Mouse (Mus musculus): ENCODE measurements around the gene Ndufs1. TPM values are rescaled to one million over a fixed set of nuclear protein-coding genes. Genes with fewer than 3 reads are reported as not detected.

Ndufs1 gene
- polyA plus RNA-seq, 1 experiment from 2014 or later, result 92.7 TPM

GRCm38 (mm10) chr1:63131766-63132165 is 44.9 kb downstream of the Ndufs1 start:
- WGBS (ENCODE audit: insufficient replicate concordance), result 81% methylated on average over 11 of the region's 11 CpGs

DNA sequence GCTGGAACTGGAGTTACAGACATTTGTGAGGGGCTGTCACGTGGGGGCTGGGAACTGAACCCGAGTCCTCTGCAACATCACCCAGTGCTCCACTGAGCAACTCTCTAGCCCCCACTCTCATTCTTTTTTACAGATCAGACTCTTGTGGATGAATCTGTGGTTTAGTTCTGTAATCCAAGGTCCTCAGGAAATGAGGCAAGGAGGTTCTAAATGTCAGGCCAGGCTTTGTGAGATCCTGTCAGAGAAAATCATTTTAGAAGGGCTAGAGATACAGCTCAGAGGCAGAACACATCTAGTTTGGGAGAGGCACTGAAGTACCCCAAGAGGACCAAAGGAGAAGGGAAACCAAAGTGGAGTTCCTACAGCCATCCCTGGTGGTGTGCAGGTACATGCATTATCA is 45.8 kb downstream of the Ndufs1 start:
- H3K27me3 ChIP-seq (ENCODE audit: control insufficient read depth, insufficient read depth, low read depth, low read length), result no peaks in the 10 kb centered on the region
- no peaks in the 10 kb centered on the region for H3K36me3 ChIP-seq (ENCODE audit: control insufficient read depth, insufficient read depth)
- peaks cover 6% of the 10 kb centered on the region for H3K4me1 ChIP-seq (ENCODE audit: control insufficient read depth, low read depth, low read length)
- no peak overlapping the region for H3K27ac ChIP-seq (ENCODE audit: low read length)
- no peak for ATAC-seq (ENCODE audit: low read depth)
- 57% methylated on average over 2 of the region's 2 CpGs for WGBS (ENCODE audit: insufficient replicate concordance)
- no peaks in the 10 kb centered on the region for H3K9me3 ChIP-seq (replicated peaks; ENCODE audit: control insufficient read depth, low read length)
- H3K9ac ChIP-seq (ENCODE audit: low read depth, low read length), result no peak overlapping the region
- no peak overlapping the region for H3K4me3 ChIP-seq (ENCODE audit: low read depth, low read length)
- no peak overlapping the region for H3K4me2 ChIP-seq (ENCODE audit: low read depth, low read length)

More at GRCm38 (mm10) chr1:63131766-63132165, 44.9 kb downstream of the Ndufs1 start:
- H3K4me2 ChIP-seq (ENCODE audit: low read depth, low read length), result no peak overlapping the region
- no peaks in the 10 kb centered on the region for H3K9me3 ChIP-seq (replicated peaks; ENCODE audit: control insufficient read depth, low read length)
- no peak overlapping the region for H3K9ac ChIP-seq (ENCODE audit: low read depth, low read length)
- ATAC-seq (ENCODE audit: low read depth), result no peak
- H3K27ac ChIP-seq (ENCODE audit: low read length), result no peak overlapping the region
- no peak overlapping the region for H3K4me3 ChIP-seq (ENCODE audit: low read depth, low read length)
- H3K36me3 ChIP-seq (ENCODE audit: control insufficient read depth, insufficient read depth), result no peaks in the 10 kb centered on the region
- H3K27me3 ChIP-seq (ENCODE audit: control insufficient read depth, insufficient read depth, low read depth, low read length), result no peaks in the 10 kb centered on the region
- peaks cover 6% of the 10 kb centered on the region for H3K4me1 ChIP-seq (ENCODE audit: control insufficient read depth, low read depth, low read length)

GRCm38 (mm10) chr1:63129857-63130690 is 46.6 kb downstream of the Ndufs1 start:
- Histone ChIP-seq H3K4me2 (ENCODE audit: low read depth, low read length) (peak overlapping the region; percentile 70), H3K27me3 (ENCODE audit: control insufficient read depth, insufficient read depth, low read depth, low read length) (no peaks in the 10 kb centered on the region), H3K36me3 (ENCODE audit: control insufficient read depth, insufficient read depth) (no peaks in the 10 kb centered on the region), H3K9me3 (replicated peaks; ENCODE audit: control insufficient read depth, low read length) (no peaks in the 10 kb centered on the region), H3K4me3 (ENCODE audit: low read depth, low read length) (peak overlapping the region; percentile 46), H3K9ac (ENCODE audit: low read depth, low read length) (peak overlapping the region; percentile 47), H3K27ac (ENCODE audit: low read length) (peak overlapping the region; percentile 72), H3K4me1 (ENCODE audit: control insufficient read depth, low read depth, low read length) (peaks cover 6% of the 10 kb centered on the region)
- WGBS (ENCODE audit: insufficient replicate concordance), result 7% methylated on average over 18 of the region's 18 CpGs
- peak; percentile 66 for ATAC-seq (ENCODE audit: low read depth)

DNA sequence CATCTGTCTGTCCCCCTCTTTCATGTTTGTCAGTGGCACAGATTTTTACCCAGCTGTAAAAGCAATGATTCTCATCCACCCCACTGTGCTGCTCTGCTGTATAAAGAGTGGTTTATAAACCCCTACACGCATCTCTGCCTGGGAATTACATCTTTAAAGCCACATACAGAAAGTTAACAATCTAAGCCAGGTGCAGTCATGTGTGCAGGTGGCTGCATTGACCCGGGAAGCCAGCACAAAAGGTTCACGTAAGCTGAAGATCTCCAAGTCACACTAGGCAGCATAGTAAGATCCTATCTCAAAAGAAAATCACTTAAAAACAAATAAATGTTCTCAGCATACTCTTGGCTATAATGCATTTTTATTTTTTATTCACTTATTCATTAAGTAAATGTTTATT is 47.4 kb downstream of the Ndufs1 start:
- no peak overlapping the region for H3K9ac ChIP-seq (ENCODE audit: low read depth, low read length)
- H3K36me3 ChIP-seq (ENCODE audit: control insufficient read depth, insufficient read depth), result no peaks in the 10 kb centered on the region
- no peak overlapping the region; the same call in 1 of the 2 replicates for H3K4me3 ChIP-seq (ENCODE audit: low read depth, low read length)
- peak overlapping the region; percentile 70; the same call in 1 of the 2 replicates for H3K4me2 ChIP-seq (ENCODE audit: low read depth, low read length)
- 48% methylated on average over 3 of the region's 3 CpGs for WGBS (ENCODE audit: insufficient replicate concordance)
- no peaks in the 10 kb centered on the region for H3K27me3 ChIP-seq (ENCODE audit: control insufficient read depth, insufficient read depth, low read depth, low read length)
- no peak overlapping the region for H3K27ac ChIP-seq (ENCODE audit: low read length)
- peaks cover 6% of the 10 kb centered on the region for H3K4me1 ChIP-seq (ENCODE audit: control insufficient read depth, low read depth, low read length)
- no peaks in the 10 kb centered on the region for H3K9me3 ChIP-seq (replicated peaks; ENCODE audit: control insufficient read depth, low read length)
- no peak for ATAC-seq (ENCODE audit: low read depth)

DNA sequence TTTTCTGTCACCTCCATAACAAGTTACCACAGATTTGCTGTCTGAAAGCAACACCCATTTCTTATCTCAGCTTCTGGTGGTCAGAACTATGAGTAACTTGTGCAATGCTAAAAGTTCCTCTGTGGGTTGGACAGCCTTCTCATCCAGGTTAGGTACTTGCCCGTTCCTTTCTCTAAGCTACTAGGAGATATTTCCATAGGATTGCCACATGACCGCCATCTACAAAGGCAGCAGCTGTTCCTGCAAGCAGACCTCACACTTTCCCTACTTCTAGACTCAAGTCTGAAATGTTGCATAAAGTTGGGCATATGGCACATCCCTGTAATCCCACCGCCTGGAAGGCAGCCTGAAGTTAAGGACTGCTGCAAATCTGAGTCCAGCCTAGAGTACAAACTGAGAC is 50.4 kb downstream of the Ndufs1 start:
- H3K36me3 ChIP-seq (ENCODE audit: control insufficient read depth, insufficient read depth), result peaks cover 17% of the 10 kb centered on the region

DNA sequence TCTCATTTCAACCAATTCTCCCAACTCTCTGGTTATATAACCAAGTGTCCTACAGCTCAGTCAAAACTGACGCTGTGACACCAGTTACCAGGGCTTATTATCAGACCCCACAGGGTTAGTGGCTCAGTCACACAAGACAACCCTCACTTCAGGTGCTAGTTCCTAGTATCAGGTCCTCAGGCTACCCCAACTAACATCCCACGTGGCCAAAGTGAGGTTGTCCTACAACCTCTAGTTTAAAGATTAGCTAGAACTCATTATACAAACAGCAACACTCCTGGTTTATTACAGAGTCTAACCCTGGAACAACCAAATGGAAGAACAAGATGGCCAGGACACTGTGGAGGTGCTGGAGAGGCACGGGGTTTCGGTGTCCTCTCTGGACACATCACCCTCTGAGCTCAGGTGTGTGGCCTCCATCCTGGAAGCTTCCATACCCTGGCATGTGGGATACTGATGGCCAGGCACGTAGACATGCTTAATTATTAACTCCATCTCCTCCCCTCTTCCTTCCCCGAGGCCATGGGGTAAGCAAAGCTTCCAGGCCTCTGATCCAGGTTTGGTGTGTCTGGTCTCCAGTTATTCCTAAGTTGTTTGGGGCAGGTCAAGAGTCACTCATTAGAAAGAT is 52.7 kb downstream of the Ndufs1 start:
- no peak overlapping the region for H3K4me3 ChIP-seq (ENCODE audit: low read depth, low read length)
- H3K27me3 ChIP-seq (ENCODE audit: control insufficient read depth, insufficient read depth, low read depth, low read length), result no peaks in the 10 kb centered on the region
- ATAC-seq (ENCODE audit: low read depth), result peak; percentile 83
- no peak overlapping the region for H3K4me2 ChIP-seq (ENCODE audit: low read depth, low read length)
- H3K36me3 ChIP-seq (ENCODE audit: control insufficient read depth, insufficient read depth), result peaks cover 38% of the 10 kb centered on the region
- WGBS (ENCODE audit: insufficient replicate concordance), result 64% methylated on average over 6 of the region's 6 CpGs
- H3K9me3 ChIP-seq (replicated peaks; ENCODE audit: control insufficient read depth, low read length), result no peaks in the 10 kb centered on the region
- no peak overlapping the region for H3K9ac ChIP-seq (ENCODE audit: low read depth, low read length)
- H3K4me1 ChIP-seq (ENCODE audit: control insufficient read depth, low read depth, low read length), result peaks cover 4% of the 10 kb centered on the region
- H3K27ac ChIP-seq (ENCODE audit: low read length), result peak overlapping the region; percentile 84

More for the DNA sequence above, 50.4 kb downstream of the Ndufs1 start:
- no peak overlapping the region for H3K4me2 ChIP-seq (ENCODE audit: low read depth, low read length)
- ATAC-seq (ENCODE audit: low read depth), result no peak
- no peak overlapping the region for H3K4me3 ChIP-seq (ENCODE audit: low read depth, low read length)
- peaks cover 8% of the 10 kb centered on the region for H3K4me1 ChIP-seq (ENCODE audit: control insufficient read depth, low read depth, low read length)
- H3K9ac ChIP-seq (ENCODE audit: low read depth, low read length), result no peak overlapping the region
- no peaks in the 10 kb centered on the region for H3K27me3 ChIP-seq (ENCODE audit: control insufficient read depth, insufficient read depth, low read depth, low read length)
- H3K27ac ChIP-seq (ENCODE audit: low read length), result no peak overlapping the region
- no peaks in the 10 kb centered on the region for H3K9me3 ChIP-seq (replicated peaks; ENCODE audit: control insufficient read depth, low read length)
- WGBS (ENCODE audit: insufficient replicate concordance), result 60% methylated on average over 3 of the region's 3 CpGs

- Histone ChIP-seq H3K9me3 (replicated peaks; ENCODE audit: control insufficient read depth, low read length) (no peaks in the 10 kb centered on the region), H3K36me3 (ENCODE audit: control insufficient read depth, insufficient read depth) (peaks cover 46% of the 10 kb centered on the region), H3K27me3 (ENCODE audit: control insufficient read depth, insufficient read depth, low read depth, low read length) (no peaks in the 10 kb centered on the region), H3K4me1 (ENCODE audit: control insufficient read depth, low read depth, low read length) (peaks cover 6% of the 10 kb centered on the region), H3K4me2 (ENCODE audit: low read depth, low read length) (no peak overlapping the region), H3K9ac (ENCODE audit: low read depth, low read length) (no peak overlapping the region), H3K27ac (ENCODE audit: low read length) (peak overlapping the region; percentile 67), H3K4me3 (ENCODE audit: low read depth, low read length) (no peak overlapping the region)
- 39% methylated on average over 6 of the region's 6 CpGs for WGBS (ENCODE audit: insufficient replicate concordance)
- no peak for ATAC-seq (ENCODE audit: low read depth)
These were observed 54.6 kb downstream of the Ndufs1 start for GRCm38 (mm10) chr1:63122005-63122404.

GRCm38 (mm10) chr1:63120382-63120781 is 56.3 kb downstream of the Ndufs1 start:
- no peak for ATAC-seq (ENCODE audit: low read depth)
- Histone ChIP-seq H3K9me3 (replicated peaks; ENCODE audit: control insufficient read depth, low read length) (no peaks in the 10 kb centered on the region), H3K4me1 (ENCODE audit: control insufficient read depth, low read depth, low read length) (peaks cover 12% of the 10 kb centered on the region), H3K9ac (ENCODE audit: low read depth, low read length) (no peak overlapping the region), H3K4me2 (ENCODE audit: low read depth, low read length) (no peak overlapping the region), H3K27ac (ENCODE audit: low read length) (no peak overlapping the region), H3K27me3 (ENCODE audit: control insufficient read depth, insufficient read depth, low read depth, low read length) (no peaks in the 10 kb centered on the region), H3K36me3 (ENCODE audit: control insufficient read depth, insufficient read depth) (peaks cover 46% of the 10 kb centered on the region), H3K4me3 (ENCODE audit: low read depth, low read length) (no peak overlapping the region)
- WGBS (ENCODE audit: insufficient replicate concordance), result 46% methylated on average over 2 of the region's 2 CpGs

GRCm38 (mm10) chr1:63119675-63120074 is 57.0 kb downstream of the Ndufs1 start:
- H3K27ac ChIP-seq (ENCODE audit: low read length), result no peak overlapping the region
- no peak for ATAC-seq (ENCODE audit: low read depth)

More at GRCm38 (mm10) chr1:63119675-63120074, 57.0 kb downstream of the Ndufs1 start:
- Histone ChIP-seq H3K27me3 (ENCODE audit: control insufficient read depth, insufficient read depth, low read depth, low read length) (no peaks in the 10 kb centered on the region), H3K9ac (ENCODE audit: low read depth, low read length) (no peak overlapping the region), H3K9me3 (replicated peaks; ENCODE audit: control insufficient read depth, low read length) (no peaks in the 10 kb centered on the region), H3K36me3 (ENCODE audit: control insufficient read depth, insufficient read depth) (peaks cover 46% of the 10 kb centered on the region), H3K4me2 (ENCODE audit: low read depth, low read length) (no peak overlapping the region), H3K4me1 (ENCODE audit: control insufficient read depth, low read depth, low read length) (peaks cover 12% of the 10 kb centered on the region), H3K4me3 (ENCODE audit: low read depth, low read length) (no peak overlapping the region)
- WGBS (ENCODE audit: insufficient replicate concordance), result 30% methylated on average over 4 of the region's 4 CpGs

Data from liver, embryonic 16.5 days (tissue).